Mouse (Mus musculus) stomach, embryonic 14.5 days (tissue): Measurements from ENCODE around the gene Coq5. TPM values are rescaled to one million over a fixed set of nuclear protein-coding genes. Genes with fewer than 3 reads are reported as not detected.

Experiments
- ATAC-seq: fragments of 200-750 bp; cut with Nextera tagmentation; 2 replicates; pipeline ENCODE4 v1.8.0; 2017; ENCODE audit warnings: low read depth, moderate TSS enrichment; ENCODE audit not compliant: insufficient number of reproducible peaks, insufficient read depth, low FRiP score
- H3K27ac ChIP-seq: fragments of 300-500 bp; sonication (generic); 2 replicates; pipeline ENCODE4 v1.5.1; 2014; ENCODE audit warnings: mild to moderate bottlenecking, low read length, moderate library complexity, mixed read lengths
- H3K27me3 ChIP-seq: fragments of 300-500 bp; sonication (generic); 2 replicates; pipeline ENCODE4 v1.6.1; 2014; ENCODE audit warnings: low read length, control low read depth, mixed read lengths; ENCODE audit not compliant: control insufficient read depth, insufficient read depth
- H3K36me3 ChIP-seq: fragments of 300-500 bp; sonication (generic); 2 replicates; pipeline ENCODE4 v1.6.1; 2014; ENCODE audit warnings: mild to moderate bottlenecking, control low read depth, low read length, moderate library complexity, mixed read lengths; ENCODE audit not compliant: control insufficient read depth, insufficient read depth
- H3K4me1 ChIP-seq: fragments of 300-500 bp; sonication (generic); 2 replicates; pipeline ENCODE4 v1.6.1; 2014; ENCODE audit warnings: low read length, control low read depth, mixed read lengths; ENCODE audit not compliant: control insufficient read depth, insufficient read depth
- H3K4me2 ChIP-seq: fragments of 300-500 bp; sonication (generic); replicated peaks from 2 replicates; pipeline ENCODE4 v1.6.1; 2014; ENCODE audit warnings: low read depth, low read length, control low read depth
- H3K4me3 ChIP-seq: fragments of 300-500 bp; sonication (generic); 2 replicates; pipeline ENCODE4 v1.5.1; 2014; ENCODE audit warnings: low read depth, low read length, control low read depth
- H3K9ac ChIP-seq: fragments of 300-500 bp; sonication (generic); replicated peaks from 2 replicates; pipeline ENCODE4 v1.6.1; 2014; ENCODE audit warnings: low read depth, mild to moderate bottlenecking, control low read depth, low read length, moderate library complexity, mixed read lengths
- H3K9me3 ChIP-seq: fragments of 300-500 bp; sonication (generic); 2 replicates; pipeline ENCODE4 v1.6.1; 2016; ENCODE audit warnings: low read depth, low read length, control low read depth; ENCODE audit not compliant: control insufficient read depth
- WGBS: fragments of 180-500 bp; shearing (Covaris S2); extraction: QIAGEN DNeasy Blood & Tissue Kit; methylation state at CpG from one replicate; pipeline ENCODE4 v1.1.7; 2014; 5-methylcytosine and 5-hydroxymethylcytosine counted together
- polyA plus RNA-seq: library from polyadenylated mRNA; unstranded; fragments of >200 nt; fragmentation: Nextera tagmentation; extraction: Ambion mirVana; gene quantifications from 2 replicates; pipeline ENCODE4 v1.2.1, GENCODE M21; 2014

The Coq5 gene
- 40.0 and 45.4 TPM in 2 replicates for polyA plus RNA-seq

DNA sequence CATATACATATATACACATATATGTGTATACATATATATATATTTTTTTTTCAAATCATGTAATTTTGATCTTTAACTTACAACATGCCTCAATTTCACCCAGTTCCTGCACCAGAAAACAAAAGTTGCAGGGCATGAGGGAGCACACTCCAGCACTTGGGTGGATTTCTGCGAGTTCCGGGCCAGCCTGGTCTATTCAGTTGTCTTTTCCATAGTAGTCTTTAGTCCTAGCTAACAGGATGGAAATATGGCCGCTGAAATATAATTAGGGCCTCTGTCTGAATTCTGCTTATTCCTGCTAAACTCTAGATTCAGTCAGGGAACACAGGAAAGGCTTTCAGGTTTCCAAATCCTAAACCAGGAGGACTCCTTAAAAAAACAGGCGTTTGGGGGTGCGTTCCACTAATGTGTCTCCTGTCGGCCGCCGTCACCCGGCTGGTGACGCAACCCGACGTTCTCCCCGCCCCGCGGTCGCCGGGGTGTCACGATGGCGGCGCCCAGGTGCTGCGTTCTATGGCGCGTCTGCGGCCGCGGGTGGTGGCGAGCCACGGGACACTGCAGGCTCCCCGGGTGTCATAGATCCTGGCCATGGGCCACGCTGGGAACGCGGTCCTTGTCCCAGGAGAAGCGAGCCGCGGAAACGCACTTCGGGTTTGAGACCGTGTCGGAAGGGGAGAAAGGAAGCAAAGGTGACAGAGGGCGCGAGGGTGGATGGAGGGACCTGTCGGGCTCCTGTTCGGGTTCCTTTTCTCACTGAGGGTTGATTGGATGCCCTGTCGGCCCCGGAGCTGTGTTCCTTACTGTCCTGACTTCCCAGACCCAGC, at the start of gene Coq5:
Gene Coq5, plus strand, starts transcription at position 441 of the 824 bp plus-strand sequence.
- H3K4me2 ChIP-seq: peak within 1 kb of the TSS; percentile 75
- WGBS: 3% methylated on average over 44 of the region's 45 CpGs
- H3K9ac ChIP-seq: peak within 1 kb of the TSS; percentile 47
- no peaks in the 10 kb centered on the region for H3K27me3 ChIP-seq
- peak; percentile 82 for ATAC-seq
- H3K36me3 ChIP-seq: peaks cover 6% of the 10 kb centered on the region; the same call in 1 of the 2 replicates
- H3K4me3 ChIP-seq: peak within 1 kb of the TSS; percentile 67
- H3K4me1 ChIP-seq: peaks cover 5% of the 10 kb centered on the region; the same call in 1 of the 2 replicates
- no peaks in the 10 kb centered on the region for H3K9me3 ChIP-seq
- H3K27ac ChIP-seq: no peak within 1 kb of the TSS

DNA sequence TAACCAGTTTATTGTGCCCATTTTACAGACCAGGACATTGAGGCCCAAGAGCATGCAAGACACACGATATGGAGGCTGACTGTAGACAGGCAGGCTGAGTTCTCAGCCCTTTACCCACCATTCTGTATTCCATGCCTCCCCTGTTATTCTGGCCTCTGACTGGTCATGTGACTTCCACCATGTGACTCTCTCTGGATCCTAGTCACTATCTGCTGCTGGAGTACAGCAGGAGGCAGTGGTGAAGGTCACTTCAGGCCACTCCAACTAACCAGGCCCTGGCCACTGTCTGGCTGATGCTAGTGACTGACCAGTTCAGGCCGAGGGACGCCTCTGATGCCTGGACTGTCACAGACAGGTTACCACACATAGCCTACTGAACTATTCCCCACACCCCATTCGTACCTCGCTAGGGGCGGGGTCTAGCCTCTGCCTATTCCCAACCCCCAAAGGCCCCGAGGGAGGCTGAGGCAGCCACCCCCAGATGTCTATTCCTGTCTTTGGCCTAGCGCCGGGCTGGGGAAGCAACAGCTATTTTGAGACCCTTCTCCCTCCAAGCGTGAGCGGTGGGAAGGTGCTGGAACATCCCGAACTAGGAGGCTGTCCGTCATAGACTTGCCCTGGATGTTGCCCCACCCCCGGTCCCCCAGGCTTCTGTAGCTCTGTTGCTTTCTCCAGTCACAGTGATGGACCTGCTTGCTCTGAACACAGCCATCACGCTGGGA, 48.5 kb upstream of the Coq5 start:
- 53% methylated on average over 15 of the region's 15 CpGs for whole genome bisulfite sequencing
- H3K4me2 ChIP-seq: no peak overlapping the region
- ATAC-seq: no peak

DNA sequence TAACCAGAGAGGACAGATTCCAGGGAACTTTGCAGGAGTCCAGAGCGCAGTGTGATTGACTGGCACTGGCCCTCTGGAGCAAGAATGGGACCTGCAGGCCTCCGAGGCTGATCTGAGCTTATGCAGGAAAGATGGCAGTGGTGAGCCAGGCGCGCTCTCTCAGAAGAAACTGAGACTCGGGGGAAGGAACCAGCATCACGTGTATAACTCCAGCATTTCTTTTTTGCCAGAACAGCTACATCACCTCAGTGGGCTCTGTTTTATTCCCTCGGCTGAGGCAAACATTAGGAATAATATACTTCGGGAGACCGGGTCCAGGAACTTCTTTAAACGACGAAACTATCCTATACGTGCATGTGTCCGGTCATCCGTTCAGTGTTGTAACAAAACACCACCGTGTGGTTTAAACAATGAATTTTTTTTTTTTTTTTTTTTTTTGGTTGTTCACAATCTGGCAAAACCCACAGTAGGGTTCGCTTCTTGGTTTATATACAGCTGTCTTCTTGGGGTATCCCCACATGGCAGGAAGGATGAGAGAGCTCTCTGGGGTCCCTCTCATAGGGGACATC, 47.8 kb upstream of the Coq5 start:
- WGBS: 36% methylated on average over 16 of the region's 16 CpGs
- H3K4me3 ChIP-seq: no peak overlapping the region
- ATAC-seq: no peak

More for the DNA sequence above, 48.5 kb upstream of the Coq5 start:
- Histone ChIP-seq H3K4me3 (no peak overlapping the region), H3K4me1 (no peaks in the 10 kb centered on the region), H3K9ac (no peak overlapping the region), H3K36me3 (no peaks in the 10 kb centered on the region), H3K9me3 (no peaks in the 10 kb centered on the region), H3K27ac (no peak overlapping the region), H3K27me3 (no peaks in the 10 kb centered on the region)

DNA sequence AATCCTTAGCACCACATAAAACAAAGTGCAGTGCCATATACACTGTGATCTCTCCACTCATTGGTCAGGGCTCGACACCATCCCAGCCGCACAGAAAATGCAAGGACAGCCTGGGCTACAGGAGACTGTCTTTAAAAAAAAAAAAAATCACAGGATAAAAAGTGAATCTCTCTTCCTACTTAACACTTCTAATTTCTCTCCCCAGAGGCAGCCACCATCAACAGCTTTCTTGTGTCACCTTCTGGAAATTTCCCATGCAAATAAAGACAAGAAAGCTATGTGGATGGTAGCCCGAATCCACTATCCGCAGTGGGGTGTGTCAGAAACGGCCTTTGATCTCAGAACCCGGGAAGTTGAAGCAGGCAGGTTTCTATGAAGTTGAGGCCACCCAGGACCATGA, 47.0 kb upstream of the Coq5 start:
- Histone ChIP-seq H3K4me2 (no peak overlapping the region), H3K4me3 (no peak overlapping the region), H3K27me3 (no peaks in the 10 kb centered on the region), H3K4me1 (no peaks in the 10 kb centered on the region), H3K27ac (no peak overlapping the region), H3K9ac (no peak overlapping the region), H3K36me3 (no peaks in the 10 kb centered on the region), H3K9me3 (no peaks in the 10 kb centered on the region)
- ATAC-seq: no peak
- WGBS: 58% methylated on average over 6 of the region's 6 CpGs

More for the DNA sequence above, 47.8 kb upstream of the Coq5 start:
- Histone ChIP-seq H3K9me3 (no peaks in the 10 kb centered on the region), H3K4me2 (no peak overlapping the region), H3K36me3 (no peaks in the 10 kb centered on the region), H3K9ac (no peak overlapping the region), H3K27ac (no peak overlapping the region), H3K27me3 (no peaks in the 10 kb centered on the region), H3K4me1 (no peaks in the 10 kb centered on the region)

DNA sequence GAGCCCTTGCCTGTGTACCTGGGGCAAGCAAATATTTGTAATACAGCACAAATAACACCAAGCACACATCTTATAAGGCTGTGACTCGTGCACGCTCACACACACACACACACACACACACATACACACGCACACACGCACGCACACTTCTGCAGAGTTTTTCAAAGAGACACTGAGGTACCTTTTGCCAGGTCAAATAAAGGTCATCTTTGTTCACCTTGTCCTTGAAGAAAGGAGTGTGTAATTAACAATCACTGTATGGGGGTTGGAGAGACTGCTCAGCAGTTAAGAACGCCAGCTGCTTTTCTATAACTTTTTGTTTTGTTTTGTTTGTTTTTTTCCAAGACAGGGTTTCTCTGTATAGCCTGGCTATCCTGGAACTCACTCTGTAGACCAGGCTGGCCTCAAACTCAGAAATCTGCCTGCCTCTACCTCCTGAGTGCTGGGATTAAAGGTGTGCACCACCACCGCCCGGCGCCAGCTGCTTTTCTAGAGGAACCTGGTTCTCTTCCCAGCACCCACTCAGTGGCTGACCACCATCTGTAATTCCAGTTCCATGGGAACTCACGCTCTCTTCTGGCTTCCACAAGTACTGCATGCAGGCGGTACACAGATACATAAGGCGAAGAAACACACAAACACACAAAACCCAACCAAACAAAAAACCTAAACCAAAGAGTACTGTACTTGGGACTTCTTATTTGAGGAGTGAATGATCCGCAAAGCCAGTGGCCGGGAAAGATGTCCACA, 46.3 kb upstream of the Coq5 start:
- Histone ChIP-seq H3K4me2 (no peak overlapping the region), H3K9ac (no peak overlapping the region), H3K4me1 (no peaks in the 10 kb centered on the region), H3K27me3 (no peaks in the 10 kb centered on the region), H3K4me3 (no peak overlapping the region), H3K9me3 (no peaks in the 10 kb centered on the region), H3K36me3 (no peaks in the 10 kb centered on the region), H3K27ac (no peak overlapping the region)
- no peak for ATAC-seq
- 87% methylated on average over 14 of the region's 14 CpGs for WGBS

DNA sequence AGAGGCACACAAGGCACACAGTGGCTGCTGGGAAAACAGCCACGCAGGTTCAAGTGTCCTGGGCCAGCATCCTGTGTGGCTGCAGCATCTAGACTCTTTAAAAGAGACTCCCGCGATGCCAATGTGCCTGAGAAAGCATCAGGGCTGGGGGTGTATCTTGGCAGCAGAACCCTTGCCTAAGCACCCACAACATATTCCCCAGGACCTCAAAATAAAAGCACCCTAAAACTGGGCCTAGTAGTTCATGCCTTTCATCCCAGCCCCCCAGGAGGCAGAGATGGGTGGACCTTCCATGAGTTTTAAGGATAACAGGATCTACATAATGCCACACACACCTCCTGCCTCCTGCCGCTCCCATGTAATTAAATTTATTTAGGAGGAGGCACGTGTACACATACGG, 44.9 kb upstream of the Coq5 start:
- Histone ChIP-seq H3K4me1 (no peaks in the 10 kb centered on the region), H3K27me3 (no peaks in the 10 kb centered on the region), H3K27ac (no peak overlapping the region), H3K9ac (no peak overlapping the region), H3K4me2 (no peak overlapping the region), H3K9me3 (no peaks in the 10 kb centered on the region), H3K36me3 (no peaks in the 10 kb centered on the region), H3K4me3 (no peak overlapping the region)
- 65% methylated on average over 6 of the region's 6 CpGs for WGBS
- no peak for ATAC-seq

DNA sequence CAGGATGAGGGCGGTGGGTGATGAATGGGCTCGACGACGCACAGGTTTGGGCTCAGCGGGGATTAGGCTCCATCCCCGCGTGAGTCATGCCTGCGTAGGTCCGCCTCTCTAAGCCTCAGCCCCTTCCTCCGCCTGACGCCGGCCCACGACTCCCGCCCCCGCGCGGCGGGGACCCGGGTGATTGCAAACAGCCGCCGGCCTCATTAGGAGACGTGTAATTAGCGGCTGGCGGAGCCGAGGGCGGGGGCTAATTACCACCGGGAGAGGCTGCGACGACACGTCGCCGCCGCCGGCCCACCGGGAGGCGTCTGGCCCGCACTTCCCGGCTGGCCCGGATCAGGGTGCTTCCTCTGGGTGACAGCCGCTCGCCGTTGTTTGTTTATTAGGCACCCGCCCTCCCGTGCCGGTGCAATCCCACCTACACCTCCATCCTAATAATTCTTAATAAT, 44.1 kb upstream of the Coq5 start:
- WGBS: under 1% methylated on average over 45 of the region's 45 CpGs
- Histone ChIP-seq H3K27me3 (no peaks in the 10 kb centered on the region), H3K9me3 (no peaks in the 10 kb centered on the region), H3K9ac (peak overlapping the region; percentile 12; the same call in 1 of the 2 replicates), H3K36me3 (peaks cover 7% of the 10 kb centered on the region), H3K4me2 (peak overlapping the region; percentile 96), H3K4me3 (peak overlapping the region; percentile 56), H3K27ac (no peak overlapping the region), H3K4me1 (no peaks in the 10 kb centered on the region)
- 0 out of 2 replicates have a peak, but pooled peaks have one; percentile 35 for ATAC-seq
